Mouse (Mus musculus): ENCODE data around the gene Atp5h. TPM values are rescaled to one million over a fixed set of nuclear protein-coding genes. Genes with fewer than 3 reads are reported as not detected.
"Not testable (repeated sequence)": the region's sequence is repeated elsewhere in the genome, so short reads cannot be mapped to it uniquely, and the experiment has no call there.

Gene Atp5h
- polyA plus RNA-seq, 1 experiment: 530 TPM

GRCm38 (mm10) chr11:115461846-115462242 is 42.1 kb upstream of the Atp5h start:
- H3ac ChIP-seq (ENCODE audit: control insufficient read depth, insufficient read length, low read depth): no peak overlapping the region
- peaks cover 26% of the 10 kb centered on the region for H3K27me3 ChIP-seq (ENCODE audit: control insufficient read depth, insufficient read depth, insufficient read length)
- no peak overlapping the region for H3K4me3 ChIP-seq (ENCODE audit: insufficient read depth, poor library complexity, severe bottlenecking)
- no peak for TF ChIP-seq CEBPB (IDR thresholded peaks at IDR 0.05; ENCODE audit: low read depth)
- no peak for TF ChIP-seq MAX (IDR thresholded peaks at IDR 0.05)
- TF ChIP-seq FOSL1 (IDR thresholded peaks at IDR 0.05; ENCODE audit: insufficient read depth, low read length, poor library complexity, severe bottlenecking): no peak
- no peak for TF ChIP-seq CTCF (IDR thresholded peaks at IDR 0.05; ENCODE audit: control insufficient read depth, insufficient read depth, insufficient read length)
- no peak for TF ChIP-seq MYOG (IDR thresholded peaks at IDR 0.05; ENCODE audit: control insufficient read depth, extremely low read depth, insufficient read length)
- H3K36me3 ChIP-seq (ENCODE audit: control insufficient read depth, insufficient read depth): no peaks in the 10 kb centered on the region
- no peaks in the 10 kb centered on the region for H3K79me3 ChIP-seq (ENCODE audit: low read depth)
- H3K79me2 ChIP-seq (ENCODE audit: control insufficient read depth, insufficient read depth): no peaks in the 10 kb centered on the region

DNA sequence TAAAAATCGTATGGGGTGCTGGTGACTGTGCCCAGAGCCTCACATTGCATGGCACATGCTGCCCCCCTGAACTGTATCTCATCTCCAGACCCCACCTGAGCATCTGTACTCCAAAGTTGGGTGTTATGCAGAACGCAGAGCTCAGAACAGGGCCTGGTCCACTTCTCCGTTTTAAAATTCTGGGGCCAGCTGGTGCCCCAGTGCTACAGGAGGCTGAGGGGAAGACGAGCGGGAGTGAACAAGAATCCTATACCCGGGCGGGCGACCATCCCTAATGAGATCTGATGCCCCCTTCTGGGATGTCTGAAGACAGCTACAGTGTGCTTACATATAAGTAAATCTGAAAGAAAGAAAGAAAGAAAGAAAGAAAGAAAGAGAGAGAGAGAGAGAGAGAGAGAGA is 41.2 kb upstream of the Atp5h start:
- H3ac ChIP-seq (ENCODE audit: control insufficient read depth, insufficient read length, low read depth): no peak overlapping the region
- H3K4me3 ChIP-seq (ENCODE audit: insufficient read depth, poor library complexity, severe bottlenecking): no peak overlapping the region
- peaks cover 26% of the 10 kb centered on the region for H3K27me3 ChIP-seq (ENCODE audit: control insufficient read depth, insufficient read depth, insufficient read length)
- no peak for TF ChIP-seq CTCF (IDR thresholded peaks at IDR 0.05; ENCODE audit: control insufficient read depth, insufficient read depth, insufficient read length)
- TF ChIP-seq MYOG (IDR thresholded peaks at IDR 0.05; ENCODE audit: control insufficient read depth, extremely low read depth, insufficient read length): no peak
- TF ChIP-seq CEBPB (IDR thresholded peaks at IDR 0.05; ENCODE audit: low read depth): no peak
- TF ChIP-seq MAX (IDR thresholded peaks at IDR 0.05): no peak
- TF ChIP-seq MYOD1 (IDR thresholded peaks at IDR 0.05; ENCODE audit: control insufficient read depth, insufficient read length, low read depth): no peak
- H3K79me2 ChIP-seq (ENCODE audit: control insufficient read depth, insufficient read depth): no peaks in the 10 kb centered on the region
- H3K79me3 ChIP-seq (ENCODE audit: low read depth): no peaks in the 10 kb centered on the region
- H3K36me3 ChIP-seq (ENCODE audit: control insufficient read depth, insufficient read depth): no peaks in the 10 kb centered on the region

- Histone ChIP-seq H3ac (ENCODE audit: control insufficient read depth, insufficient read length, low read depth) (no peak overlapping the region), H3K27me3 (ENCODE audit: control insufficient read depth, insufficient read depth, insufficient read length) (peaks cover 19% of the 10 kb centered on the region), H3K79me3 (ENCODE audit: low read depth) (no peaks in the 10 kb centered on the region), H3K4me3 (ENCODE audit: insufficient read depth, poor library complexity, severe bottlenecking) (no peak overlapping the region), H3K79me2 (ENCODE audit: control insufficient read depth, insufficient read depth) (no peaks in the 10 kb centered on the region), H3K36me3 (ENCODE audit: control insufficient read depth, insufficient read depth) (no peaks in the 10 kb centered on the region)
- no peak for TF ChIP-seq MYOG (IDR thresholded peaks at IDR 0.05; ENCODE audit: control insufficient read depth, extremely low read depth, insufficient read length)
- TF ChIP-seq MYOD1 (IDR thresholded peaks at IDR 0.05; ENCODE audit: control insufficient read depth, insufficient read length, low read depth): no peak
- TF ChIP-seq MAX (IDR thresholded peaks at IDR 0.05): no peak
- TF ChIP-seq FOSL1 (IDR thresholded peaks at IDR 0.05; ENCODE audit: insufficient read depth, low read length, poor library complexity, severe bottlenecking): no peak
- no peak for TF ChIP-seq CEBPB (IDR thresholded peaks at IDR 0.05; ENCODE audit: low read depth)
- no peak for TF ChIP-seq USF1 (IDR thresholded peaks at IDR 0.05; ENCODE audit: low read depth)
- no peak for TF ChIP-seq CTCF (IDR thresholded peaks at IDR 0.05; ENCODE audit: control insufficient read depth, insufficient read depth, insufficient read length)
Observed at GRCm38 (mm10) chr11:115457405-115457804, 37.6 kb upstream of the Atp5h start.

GRCm38 (mm10) chr11:115456182-115456581 is 36.4 kb upstream of the Atp5h start:
- TF ChIP-seq CTCF (IDR thresholded peaks at IDR 0.05; ENCODE audit: control insufficient read depth, insufficient read depth, insufficient read length) (no peak), FOSL1 (IDR thresholded peaks at IDR 0.05; ENCODE audit: insufficient read depth, low read length, poor library complexity, severe bottlenecking) (no peak), MYOD1 (IDR thresholded peaks at IDR 0.05; ENCODE audit: control insufficient read depth, insufficient read length, low read depth) (no peak), MYOG (IDR thresholded peaks at IDR 0.05; ENCODE audit: control insufficient read depth, extremely low read depth, insufficient read length) (no peak), CEBPB (IDR thresholded peaks at IDR 0.05; ENCODE audit: low read depth) (no peak), MAX (IDR thresholded peaks at IDR 0.05) (no peak), USF1 (IDR thresholded peaks at IDR 0.05; ENCODE audit: low read depth) (no peak)
- Histone ChIP-seq H3ac (ENCODE audit: control insufficient read depth, insufficient read length, low read depth) (no peak overlapping the region), H3K79me2 (ENCODE audit: control insufficient read depth, insufficient read depth) (no peaks in the 10 kb centered on the region), H3K36me3 (ENCODE audit: control insufficient read depth, insufficient read depth) (no peaks in the 10 kb centered on the region), H3K4me3 (ENCODE audit: insufficient read depth, poor library complexity, severe bottlenecking) (no peak overlapping the region), H3K79me3 (ENCODE audit: low read depth) (no peaks in the 10 kb centered on the region), H3K27me3 (ENCODE audit: control insufficient read depth, insufficient read depth, insufficient read length) (peaks cover 14% of the 10 kb centered on the region)

GRCm38 (mm10) chr11:115455619-115456018 is 35.9 kb upstream of the Atp5h start:
- TF ChIP-seq MYOG (IDR thresholded peaks at IDR 0.05; ENCODE audit: control insufficient read depth, extremely low read depth, insufficient read length) (no peak), FOSL1 (IDR thresholded peaks at IDR 0.05; ENCODE audit: insufficient read depth, low read length, poor library complexity, severe bottlenecking) (no peak), CEBPB (IDR thresholded peaks at IDR 0.05; ENCODE audit: low read depth) (no peak), MAX (IDR thresholded peaks at IDR 0.05) (no peak), MYOD1 (IDR thresholded peaks at IDR 0.05; ENCODE audit: control insufficient read depth, insufficient read length, low read depth) (no peak), USF1 (IDR thresholded peaks at IDR 0.05; ENCODE audit: low read depth) (no peak), CTCF (IDR thresholded peaks at IDR 0.05; ENCODE audit: control insufficient read depth, insufficient read depth, insufficient read length) (no peak)
- H3K79me2 ChIP-seq (ENCODE audit: control insufficient read depth, insufficient read depth): no peaks in the 10 kb centered on the region

GRCm38 (mm10) chr11:115454822-115455221 is 35.1 kb upstream of the Atp5h start:
- H3K36me3 ChIP-seq (ENCODE audit: control insufficient read depth, insufficient read depth); H3K79me3 ChIP-seq (ENCODE audit: low read depth); H3K4me3 ChIP-seq (ENCODE audit: insufficient read depth, poor library complexity, severe bottlenecking); H3ac ChIP-seq (ENCODE audit: control insufficient read depth, insufficient read length, low read depth); H3K79me2 ChIP-seq (ENCODE audit: control insufficient read depth, insufficient read depth): not testable (repeated sequence)
- H3K27me3 ChIP-seq (ENCODE audit: control insufficient read depth, insufficient read depth, insufficient read length): peaks cover 23% of the 10 kb centered on the region

More at GRCm38 (mm10) chr11:115455619-115456018, 35.9 kb upstream of the Atp5h start:
- peaks cover 18% of the 10 kb centered on the region for H3K27me3 ChIP-seq (ENCODE audit: control insufficient read depth, insufficient read depth, insufficient read length)
- no peak overlapping the region for H3ac ChIP-seq (ENCODE audit: control insufficient read depth, insufficient read length, low read depth)
- no peaks in the 10 kb centered on the region for H3K36me3 ChIP-seq (ENCODE audit: control insufficient read depth, insufficient read depth)
- H3K79me3 ChIP-seq (ENCODE audit: low read depth): no peaks in the 10 kb centered on the region
- no peak overlapping the region for H3K4me3 ChIP-seq (ENCODE audit: insufficient read depth, poor library complexity, severe bottlenecking)
